15 mouse cellular contexts compared by ENCODE assay signal in genomic region chr1:36564101-36564500, GRCm38 (mm10). TPM values are rescaled to one million over a fixed set of nuclear protein-coding genes. Genes with fewer than 3 reads are reported as not detected.
DNase-seq lines count a peak whose midpoint lies in the region; ATAC-seq and TF ChIP-seq lines count a peak whose summit lies in the region.
"Had no signal": no experiment of that assay in that cellular context is flagged by ENCODE, and none has a peak within 500 bp of the region (broad histone marks: within the 10 kb centered on the region; RNA-seq: fewer than 3 reads in every experiment).

No protein-coding gene starts in this region.

- no peak for ATAC-seq in heart, embryonic 11.5 days (replicated peaks; ENCODE audit: insufficient number of reproducible peaks, low FRiP score, low TSS enrichment)
- ATAC-seq in megakaryocyte, adult 5-6 weeks (ENCODE audit: poor library complexity, severe bottlenecking) = 0 out of 2 replicates have a peak, but pooled peaks have one; percentile 17
- no peak for ATAC-seq in forebrain, embryonic 11.5 days (replicated peaks; ENCODE audit: low FRiP score)
- ATAC-seq: intestine, embryonic 15.5 days had no signal

- H3K36me3 ChIP-seq in heart, embryonic 11.5 days (ENCODE audit: control insufficient read depth, insufficient read depth, low read length) = no peaks in the 10 kb centered on the region
- no peaks in the 10 kb centered on the region for H3K36me3 ChIP-seq in heart, embryonic 10.5 days
- no peaks in the 10 kb centered on the region for H3K36me3 ChIP-seq in forebrain, embryonic 11.5 days (ENCODE audit: control insufficient read depth, insufficient read depth, low read length)
- H3K36me3 ChIP-seq: intestine, embryonic 15.5 days; limb, embryonic 12.5 days had no signal

- H3K27me3 ChIP-seq in heart, embryonic 11.5 days (ENCODE audit: control insufficient read depth, insufficient read depth, low read length) = no peaks in the 10 kb centered on the region
- 0 out of 2 replicates have a peak, but pooled peaks cover under 1% of the 10 kb centered on the region for H3K27me3 ChIP-seq in heart, embryonic 10.5 days (ENCODE audit: insufficient read depth, poor library complexity, severe bottlenecking)
- no peaks in the 10 kb centered on the region for H3K27me3 ChIP-seq in forebrain, embryonic 11.5 days (ENCODE audit: control insufficient read depth, insufficient read depth, low read length)
- H3K27me3 ChIP-seq: intestine, embryonic 15.5 days; limb, embryonic 12.5 days had no signal

- no peak for TF ChIP-seq CTCF in gastrocnemius, adult 2 months (IDR thresholded peaks at IDR 0.05)

- H3K9me3 ChIP-seq in heart, embryonic 11.5 days (replicated peaks; ENCODE audit: control insufficient read depth, low read length) = no peaks in the 10 kb centered on the region
- no peaks in the 10 kb centered on the region for H3K9me3 ChIP-seq in heart, embryonic 10.5 days
- no peaks in the 10 kb centered on the region for H3K9me3 ChIP-seq in forebrain, embryonic 11.5 days (ENCODE audit: control insufficient read depth, low read length)
- H3K9me3 ChIP-seq: intestine, embryonic 15.5 days; limb, embryonic 12.5 days; megakaryocyte, embryonic 14.5 days had no signal

- H3K27ac ChIP-seq in heart, embryonic 11.5 days (ENCODE audit: low read depth, low read length) = no peak overlapping the region
- H3K27ac ChIP-seq in gastrocnemius, adult 2 months = peak overlapping the region; percentile 97
- peak overlapping the region; percentile 71 for H3K27ac ChIP-seq in heart, embryonic 10.5 days
- no peak overlapping the region for H3K27ac ChIP-seq in forebrain, embryonic 11.5 days (ENCODE audit: low read depth, low read length)
- H3K27ac ChIP-seq: intestine, embryonic 15.5 days; limb, embryonic 12.5 days had no signal

- H3K4me1 ChIP-seq in heart, embryonic 11.5 days (ENCODE audit: control insufficient read depth, insufficient read depth, low read length) = peaks cover 54% of the 10 kb centered on the region
- peaks cover 81% of the 10 kb centered on the region for H3K4me1 ChIP-seq in heart, embryonic 10.5 days
- H3K4me1 ChIP-seq in forebrain, embryonic 11.5 days (replicated peaks; ENCODE audit: control insufficient read depth, insufficient read depth, low read length) = peaks cover under 1% of the 10 kb centered on the region

- H3K4me2 ChIP-seq in heart, embryonic 11.5 days = no peak overlapping the region
- no peak overlapping the region for H3K4me2 ChIP-seq in forebrain, embryonic 11.5 days (ENCODE audit: low read depth, low read length, severe bottlenecking)
- H3K4me2 ChIP-seq: intestine, embryonic 15.5 days; limb, embryonic 12.5 days had no signal

- H3K4me3 ChIP-seq in heart, embryonic 11.5 days (ENCODE audit: low read depth, low read length) = no peak overlapping the region
- H3K4me3 ChIP-seq in gastrocnemius, adult 2 months = no peak overlapping the region
- no peak overlapping the region for H3K4me3 ChIP-seq in heart, embryonic 10.5 days
- H3K4me3 ChIP-seq in forebrain, embryonic 11.5 days (ENCODE audit: low read depth, low read length) = no peak overlapping the region
- H3K4me3 ChIP-seq: intestine, embryonic 15.5 days; limb, embryonic 12.5 days; megakaryocyte, embryonic 14.5 days had no signal

- whole genome bisulfite sequencing in heart, embryonic 11.5 days (ENCODE audit: insufficient replicate concordance) = 56% methylated on average over 6 of the region's 6 CpGs
- 60% methylated on average over 6 of the region's 6 CpGs for WGBS in heart, embryonic 10.5 days
- WGBS in forebrain, embryonic 11.5 days = 82% methylated on average over 6 of the region's 6 CpGs

- DNase-seq in heart, adult 18-20 months = peak; percentile 74 to 85
- peak; percentile 73 for DNase-seq in gastrocnemius, adult 2 months
- DNase-seq in heart, embryonic 10.5 days (ENCODE audit: low spot score) = no peak
- no peak for DNase-seq in right cerebral cortex, adult 2 months (ENCODE audit: low spot score in 2 of 2)
- DNase-seq in forebrain, embryonic 11.5 days (ENCODE audit: low spot score) = no peak
- DNase-seq: lung, adult 18-20 months; right cerebral cortex, postnatal 14 days; thymus, postnatal 14 days had no signal

- intact Hi-C loops in gastrocnemius, adult 2 months (cut with DNase I) = no loop called here

- H3K9ac ChIP-seq in heart, embryonic 11.5 days (ENCODE audit: low read depth, low read length) = no peak overlapping the region
- H3K9ac ChIP-seq in forebrain, embryonic 11.5 days (ENCODE audit: low read length) = no peak overlapping the region
- H3K9ac ChIP-seq: intestine, embryonic 15.5 days had no signal

RNA-seq across cellular contexts. Expression of gene Sema4c, which starts 6.0 kb away (rescaled TPM):
- total RNA-seq in heart, adult 18-20 months (2021) = 10 to 100 TPM in 1 of 2 experiments, 1 to 10 TPM in 1; 9.2 to 10.4 TPM
- polyA plus RNA-seq in heart, embryonic 11.5 days (2014; fragmentation: Nextera tagmentation; extraction: Ambion mirVana) = 0.96 and 2.1 TPM in 2 replicates
- total RNA-seq in gastrocnemius, adult 2 months (2021) = 10 to 100 TPM in 1 of 2 experiments, 1 to 10 TPM in 1; 6.8 to 10.0 TPM
- polyA plus RNA-seq in heart, embryonic 10.5 days (2016; fragmentation: Nextera tagmentation; extraction: Ambion mirVana) = 12.2 and 15.2 TPM in 2 replicates
- 1.5 and 2.1 TPM in 2 replicates for total RNA-seq in megakaryocyte, adult 5-6 weeks (2015)
- 1.8 and 3.6 TPM in 2 replicates for total RNA-seq in megakaryocyte, adult 5-6 weeks (2017)
- polyA plus RNA-seq in forebrain, embryonic 11.5 days (2014; fragmentation: Nextera tagmentation; extraction: Ambion mirVana) = 2.9 and 3.3 TPM in 2 replicates

RNA-seq across cellular contexts. Expression of gene Ankrd39, which starts 16.9 kb away (rescaled TPM):
- 1 to 10 TPM; 5.8 to 6.2 TPM for total RNA-seq in heart, adult 18-20 months (2021)
- polyA plus RNA-seq in heart, embryonic 11.5 days (2014; fragmentation: Nextera tagmentation; extraction: Ambion mirVana) = 19.9 and 25.1 TPM in 2 replicates
- 1 to 10 TPM; 7.2 to 9.3 TPM for total RNA-seq in gastrocnemius, adult 2 months (2021)
- polyA plus RNA-seq in heart, embryonic 10.5 days (2016; fragmentation: Nextera tagmentation; extraction: Ambion mirVana) = 23.9 and 24.5 TPM in 2 replicates
- 3.6 and 4.9 TPM in 2 replicates for total RNA-seq in megakaryocyte, adult 5-6 weeks (2015)
- total RNA-seq in megakaryocyte, adult 5-6 weeks (2017) = 2.2 and 2.9 TPM in 2 replicates
- 18.7 and 20.8 TPM in 2 replicates for polyA plus RNA-seq in forebrain, embryonic 11.5 days (2014; fragmentation: Nextera tagmentation; extraction: Ambion mirVana)

RNA-seq across cellular contexts. Expression of gene Gm42417, which starts 24.9 kb away (rescaled TPM):
- 100 to 1,000 TPM; 174 to 267 TPM for total RNA-seq in heart, adult 18-20 months (2021)
- polyA plus RNA-seq in heart, embryonic 11.5 days (2014; fragmentation: Nextera tagmentation; extraction: Ambion mirVana) = 0.44 TPM in 1 of 2 replicates, not detected in the other
- 1,000 to 10,000 TPM in 1 of 2 experiments, 100 to 1,000 TPM in 1; 819 to 1,877 TPM for total RNA-seq in gastrocnemius, adult 2 months (2021)
- 0.20 and 1.0 TPM in 2 replicates for polyA plus RNA-seq in heart, embryonic 10.5 days (2016; fragmentation: Nextera tagmentation; extraction: Ambion mirVana)
- not detected in 2 replicates for total RNA-seq in megakaryocyte, adult 5-6 weeks (2015)
- not detected in 2 replicates for total RNA-seq in megakaryocyte, adult 5-6 weeks (2017)
- polyA plus RNA-seq in forebrain, embryonic 11.5 days (2014; fragmentation: Nextera tagmentation; extraction: Ambion mirVana) = not detected in 2 replicates
- total RNA-seq: layer of hippocampus, postnatal 14 days had no signal
- polyA plus RNA-seq: stomach, embryonic 14.5 days had no signal

RNA-seq across cellular contexts. Expression of gene Ankrd23, which starts 27.4 kb away (rescaled TPM):
- total RNA-seq in heart, adult 18-20 months (2021) = 100 to 1,000 TPM; 315 to 408 TPM
- 9.8 and 13.6 TPM in 2 replicates for polyA plus RNA-seq in heart, embryonic 11.5 days (2014; fragmentation: Nextera tagmentation; extraction: Ambion mirVana)
- total RNA-seq in gastrocnemius, adult 2 months (2021) = 1,000 to 10,000 TPM; 1,971 to 4,216 TPM
- polyA plus RNA-seq in heart, embryonic 10.5 days (2016; fragmentation: Nextera tagmentation; extraction: Ambion mirVana) = 16.7 and 19.0 TPM in 2 replicates
- 2.3 and 2.4 TPM in 2 replicates for total RNA-seq in megakaryocyte, adult 5-6 weeks (2015)
- total RNA-seq in megakaryocyte, adult 5-6 weeks (2017) = 2.2 and 9.8 TPM in 2 replicates
- 14.1 and 16.5 TPM in 2 replicates for polyA plus RNA-seq in forebrain, embryonic 11.5 days (2014; fragmentation: Nextera tagmentation; extraction: Ambion mirVana)

RNA-seq across cellular contexts. Expression of gene Cnnm3, which starts 52.4 kb away (rescaled TPM):
- 10 to 100 TPM; 13.1 to 16.6 TPM for total RNA-seq in heart, adult 18-20 months (2021)
- polyA plus RNA-seq in heart, embryonic 11.5 days (2014; fragmentation: Nextera tagmentation; extraction: Ambion mirVana) = 2.5 and 3.9 TPM in 2 replicates
- total RNA-seq in gastrocnemius, adult 2 months (2021) = 10 to 100 TPM in 1 of 2 experiments, 1 to 10 TPM in 1; 9.7 to 12.0 TPM
- polyA plus RNA-seq in heart, embryonic 10.5 days (2016; fragmentation: Nextera tagmentation; extraction: Ambion mirVana) = 1.5 and 2.5 TPM in 2 replicates
- total RNA-seq in megakaryocyte, adult 5-6 weeks (2015) = 14.4 and 15.1 TPM in 2 replicates
- total RNA-seq in megakaryocyte, adult 5-6 weeks (2017) = 6.8 and 11.1 TPM in 2 replicates
- polyA plus RNA-seq in forebrain, embryonic 11.5 days (2014; fragmentation: Nextera tagmentation; extraction: Ambion mirVana) = 6.8 and 7.4 TPM in 2 replicates

Comparison
In these comparisons a context has a peak if more than half of its experiments do, and no peak if none do; other contexts are left out.
1. DNase-seq: peak in heart, adult 18-20 months (2 of 2) and gastrocnemius, adult 2 months (single experiment); none in heart, embryonic 10.5 days (single experiment), right cerebral cortex, adult 2 months (0 of 2) and forebrain, embryonic 11.5 days (single experiment).
2. H3K27ac ChIP-seq: peak in gastrocnemius, adult 2 months (single experiment) and heart, embryonic 10.5 days (single experiment); none in heart, embryonic 11.5 days (single experiment) and forebrain, embryonic 11.5 days (single experiment).
3. RNA of gene Gm42417, which starts 24.9 kb away (total RNA-seq): 819 to 1,877 TPM in gastrocnemius, adult 2 months and 174 to 267 TPM in heart, adult 18-20 months; not detected in megakaryocyte, adult 5-6 weeks; every median in the first group is over 100 times any median in the second.